Mouse (Mus musculus): ENCODE results near the gene Ube2v1. TPM values are rescaled to one million over a fixed set of nuclear protein-coding genes. Genes with fewer than 3 reads are reported as not detected.
A peak's percentile ranks its signal among the peaks of the same experiment; 100 is the strongest.
"Not testable (repeated sequence)": the region's sequence is repeated elsewhere in the genome, so short reads cannot be mapped to it uniquely, and the experiment has no call there.

Ube2v1 gene
- total RNA-seq, 2 experiments from 2014 or later: 120 to 121 TPM

GRCm38 (mm10) chr2:167625670-167626069, 6.2 kb downstream of the Ube2v1 start:
- DNase-seq: no peak
- intact Hi-C loops (cut with DNase I): no loop called here

- DNase-seq: no peak
- intact Hi-C loops (cut with DNase I): no loop called here
Observed at GRCm38 (mm10) chr2:167624368-167625075, 7.4 kb downstream of the Ube2v1 start.

DNA sequence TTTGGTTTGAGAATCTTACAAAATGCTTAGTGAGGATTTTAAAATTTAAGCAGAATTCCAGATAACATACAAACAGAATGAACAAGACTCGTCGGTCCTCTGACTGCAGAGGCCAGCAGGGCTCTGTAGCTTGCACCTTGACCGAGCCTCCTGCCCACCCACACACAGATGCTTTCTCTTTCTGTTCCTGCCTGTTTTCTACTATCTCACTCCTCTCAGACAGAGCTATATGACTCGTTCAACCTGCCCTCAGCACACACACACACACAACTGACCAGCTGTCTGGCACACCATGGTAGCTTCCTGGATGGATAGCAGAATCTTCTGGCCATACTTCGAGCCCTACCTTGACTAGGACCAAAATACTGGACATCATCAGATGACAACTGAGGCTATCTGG, 8.9 kb downstream of the Ube2v1 start:
- intact Hi-C loops (cut with DNase I): no loop called here
- no peak for DNase-seq

DNA sequence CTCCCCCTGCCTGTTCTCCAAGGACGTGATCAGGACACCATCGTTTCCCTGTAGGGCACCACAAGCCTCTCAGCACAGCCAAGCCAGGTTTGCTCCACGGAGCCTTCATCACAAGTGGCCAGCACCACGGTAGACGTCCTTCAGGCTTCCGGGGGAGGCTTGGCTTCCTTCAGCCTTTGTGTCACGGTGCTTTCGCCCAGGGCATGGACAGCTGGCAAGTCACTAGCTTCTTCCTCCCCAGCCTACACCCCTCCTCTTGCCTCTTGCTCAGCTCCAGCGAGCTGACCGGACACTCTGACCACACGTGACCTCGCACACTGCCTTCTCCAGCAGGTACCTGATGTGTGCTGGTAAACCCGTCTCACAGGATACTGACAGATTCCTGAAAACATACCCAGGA, 9.5 kb downstream of the Ube2v1 start:
- no peak for DNase-seq
- intact Hi-C loops (cut with DNase I): no loop called here

- no peak for DNase-seq
- intact Hi-C loops (cut with DNase I): no loop called here
Observed at GRCm38 (mm10) chr2:167621255-167622087, 10.4 kb downstream of the Ube2v1 start.

GRCm38 (mm10) chr2:167617472-167617871, 14.4 kb downstream of the Ube2v1 start:
- intact Hi-C loops (cut with DNase I): no loop called here
- DNase-seq: no peak

GRCm38 (mm10) chr2:167617034-167617433, 14.9 kb downstream of the Ube2v1 start:
- intact Hi-C loops (cut with DNase I): no loop called here
- DNase-seq: no peak

- DNase-seq; intact Hi-C loops (cut with DNase I): not testable (repeated sequence)
Observed at GRCm38 (mm10) chr2:167613335-167613734, 18.6 kb downstream of the Ube2v1 start.

DNA sequence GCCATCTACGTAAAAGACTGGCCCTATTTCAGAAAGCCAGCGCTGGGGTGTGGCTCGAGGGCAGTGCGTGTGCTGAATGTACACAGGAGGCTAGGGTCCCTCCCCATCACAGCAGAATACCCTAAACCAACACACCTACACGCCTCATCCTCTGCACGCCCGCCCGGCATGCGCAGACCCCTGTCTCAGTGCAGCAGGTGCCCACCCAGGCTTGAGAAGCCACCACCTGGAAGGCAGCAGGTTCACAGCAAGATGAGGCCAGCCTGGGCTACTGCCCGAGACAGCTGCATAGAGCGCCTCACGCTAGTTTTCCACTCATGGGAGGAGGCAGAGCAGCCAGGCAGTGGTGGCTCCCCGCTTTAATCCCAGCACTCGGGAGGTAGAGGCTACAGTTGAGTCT, 19.8 kb downstream of the Ube2v1 start:
- no peak for DNase-seq
- intact Hi-C loops (cut with DNase I): no loop called here

DNA sequence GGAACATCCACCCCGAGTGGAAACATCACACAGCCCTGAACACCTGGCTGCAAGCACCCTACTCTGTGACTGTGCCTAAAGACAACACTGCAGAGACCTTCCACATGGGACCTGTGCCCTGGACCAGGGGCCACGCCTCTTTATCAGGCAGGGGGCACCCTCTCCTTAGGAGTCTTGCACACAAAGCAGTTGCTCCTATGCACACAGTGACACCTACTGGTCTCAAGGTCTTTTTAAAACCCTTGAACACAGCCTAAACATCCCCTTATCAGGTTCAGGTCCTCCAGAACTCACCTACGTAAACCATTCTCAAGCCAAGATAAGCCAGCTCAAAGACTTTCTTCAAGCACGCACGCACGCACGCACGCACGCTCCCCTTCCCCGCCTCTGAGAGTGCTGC, 20.6 kb downstream of the Ube2v1 start:
- intact Hi-C loops (cut with DNase I): no loop called here

GRCm38 (mm10) chr2:167606745-167607123, 25.2 kb downstream of the Ube2v1 start:
- intact Hi-C loops (cut with DNase I): no loop called here

More for the DNA sequence above, 20.6 kb downstream of the Ube2v1 start:
- DNase-seq: no peak

DNA sequence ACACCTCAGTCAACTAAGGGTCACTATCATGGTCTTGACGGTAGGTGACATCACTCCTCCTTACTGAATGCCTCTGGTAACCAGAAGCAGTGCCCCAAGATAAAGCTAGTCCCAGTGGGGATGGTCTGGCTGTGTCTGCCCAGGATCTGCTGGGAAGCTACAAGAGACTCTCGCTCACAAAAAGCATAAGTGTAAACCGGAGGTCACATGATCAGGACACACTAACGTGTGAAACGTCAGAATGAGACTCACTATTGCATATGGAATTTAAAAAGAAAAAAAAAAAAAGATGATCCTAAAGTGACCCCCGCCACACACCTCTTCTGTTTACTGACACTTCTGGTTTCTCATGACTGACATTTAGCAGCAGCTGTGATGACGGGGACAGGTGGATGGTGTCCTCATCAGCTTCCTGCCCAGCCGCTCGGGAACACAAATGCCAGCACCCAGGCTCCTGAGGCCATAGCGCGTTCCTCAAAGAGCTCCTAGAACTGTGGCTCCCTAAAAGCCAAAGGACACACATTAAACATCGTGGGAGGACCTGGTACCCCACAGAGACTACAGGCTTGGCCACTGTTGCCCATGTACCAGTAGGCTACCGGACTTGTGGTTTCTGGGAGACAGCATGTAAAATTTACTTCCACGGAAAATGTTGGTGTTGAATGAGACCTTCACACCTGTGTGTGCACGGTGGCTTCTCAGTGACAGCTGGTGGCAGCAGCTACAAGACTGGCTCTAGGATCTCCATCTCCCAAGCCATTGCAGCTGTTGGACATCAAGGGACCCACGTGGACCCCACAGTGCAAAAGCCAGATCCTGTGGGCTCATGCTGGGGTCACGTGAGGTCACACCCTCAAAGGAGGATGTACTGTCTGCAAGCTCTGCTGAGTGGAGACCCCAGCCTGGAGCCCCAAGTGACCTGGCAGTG, 25.8 kb downstream of the Ube2v1 start:
- DNase-seq: no peak
- intact Hi-C loops (cut with DNase I): loop anchor here (1.0 kb wide), 2 partner anchors 69 to 74 kb away; no protein-coding TSS in a partner anchor

More at GRCm38 (mm10) chr2:167606745-167607123, 25.2 kb downstream of the Ube2v1 start:
- no peak for DNase-seq

- intact Hi-C loops (cut with DNase I): loop anchor here (1.0 kb wide), 2 partner anchors 68 to 73 kb away; no protein-coding TSS in a partner anchor
- DNase-seq: peak; percentile 93 to 97
Observed at GRCm38 (mm10) chr2:167605178-167605794, 26.6 kb downstream of the Ube2v1 start.

DNA sequence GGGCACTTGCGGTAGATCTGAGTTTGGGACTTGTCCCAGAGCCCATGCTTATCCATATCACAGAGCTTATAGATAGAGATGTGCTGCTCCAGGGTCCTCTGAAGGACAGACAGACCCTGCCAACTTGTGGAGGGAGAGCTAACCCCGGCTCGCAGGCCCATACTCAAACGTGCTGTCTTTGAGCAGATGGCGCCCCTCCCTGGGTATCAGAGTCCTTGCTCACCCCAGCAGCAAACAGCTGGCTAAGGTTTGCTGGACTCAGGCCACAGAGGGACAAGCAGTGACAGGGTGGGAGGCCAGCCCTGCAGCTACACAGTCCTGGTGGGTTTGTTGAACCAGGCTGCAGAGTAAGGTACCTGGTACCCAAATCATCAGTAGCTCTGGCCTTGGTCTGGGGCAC, 28.9 kb downstream of the Ube2v1 start:
- DNase-seq: peak; percentile 63 to 67
- intact Hi-C loops (cut with DNase I): no loop called here

DNA sequence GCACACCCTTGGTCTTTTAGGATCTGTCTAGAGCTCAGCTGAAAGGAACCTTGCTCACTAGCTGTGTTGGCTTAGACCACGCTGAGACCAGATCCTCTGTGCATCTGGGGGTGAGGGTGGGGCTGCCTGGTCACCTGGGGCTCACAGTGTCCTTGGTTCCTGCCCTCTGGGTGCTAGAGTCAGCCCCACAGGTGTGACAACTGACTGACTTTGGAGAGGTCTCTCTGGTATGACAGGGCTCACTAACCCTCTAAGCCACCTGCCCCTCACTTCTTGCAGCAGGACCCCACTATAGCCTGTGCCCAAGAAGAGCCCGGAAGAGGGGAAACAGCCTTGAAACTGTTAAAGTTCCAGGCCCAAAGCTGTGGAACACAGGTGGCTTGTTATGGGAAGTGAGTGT, 29.5 kb downstream of the Ube2v1 start:
- intact Hi-C loops (cut with DNase I): no loop called here
- no peak for DNase-seq

GRCm38 (mm10) chr2:167600481-167600995, 31.4 kb downstream of the Ube2v1 start:
- intact Hi-C loops (cut with DNase I): no loop called here
- DNase-seq: no peak

DNA sequence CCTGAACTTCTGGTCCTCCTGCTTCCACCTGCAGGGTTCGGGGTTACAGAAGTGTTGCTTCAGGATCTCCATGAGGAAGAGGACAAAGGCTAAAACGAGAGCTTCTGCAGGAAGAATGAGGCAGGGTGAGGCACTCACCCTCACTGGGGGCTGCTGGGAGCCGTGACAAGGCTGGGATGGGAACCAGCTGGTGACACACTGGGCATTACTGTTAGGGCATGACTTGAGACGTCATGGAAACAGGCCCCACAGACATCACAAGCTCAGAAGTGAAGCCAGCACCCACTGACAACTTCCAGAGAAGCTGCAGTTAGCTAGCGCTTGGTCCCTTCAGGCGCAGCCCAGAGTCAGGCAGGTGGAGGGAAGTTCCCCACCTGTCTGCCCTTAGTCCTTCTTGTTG, 32.0 kb downstream of the Ube2v1 start:
- DNase-seq: no peak
- intact Hi-C loops (cut with DNase I): no loop called here

DNA sequence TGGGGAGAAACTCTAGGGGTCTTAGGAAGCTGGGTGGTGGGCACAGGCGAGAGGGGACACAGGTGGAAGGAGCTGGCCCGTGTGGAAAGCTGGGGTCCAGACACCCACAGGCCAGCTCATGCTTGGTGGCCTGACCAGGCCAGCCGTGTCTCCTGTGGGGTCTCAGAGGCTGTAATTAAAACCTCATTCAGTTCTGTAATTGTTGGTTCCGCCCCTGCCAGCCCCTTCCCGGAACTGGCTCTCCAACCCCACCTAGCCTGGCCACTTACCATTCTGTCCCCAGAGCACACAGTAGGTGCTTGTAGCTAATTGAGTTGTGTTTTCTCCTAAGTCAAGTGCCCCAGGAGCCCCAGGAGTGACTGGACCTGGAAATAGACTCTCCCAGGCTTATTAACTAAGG, 32.7 kb downstream of the Ube2v1 start:
- DNase-seq: no peak
- intact Hi-C loops (cut with DNase I): no loop called here

GRCm38 (mm10) chr2:167597492-167598186, 34.3 kb downstream of the Ube2v1 start:
- DNase-seq: peak; percentile 76 to 77
- intact Hi-C loops (cut with DNase I): no loop called here
